Mouse (Mus musculus) retina, adult 2 months (tissue): Measurements from ENCODE around the gene Trim3.

Experiments
- DNase-seq: peaks from one replicate; pipeline ENCODE4 v3.0.0-alpha.2; 2012; ENCODE audit warnings: low read depth, low spot score

The Trim3 gene

GRCm38 (mm10) chr7:105559016-105559415 lies 74.4 kb downstream of the Trim3 start:
- no peak for DNase-seq

GRCm38 (mm10) chr7:105557671-105558070 lies 75.7 kb downstream of the Trim3 start:
- DNase-seq: no peak

GRCm38 (mm10) chr7:105556406-105556805 lies 77.0 kb downstream of the Trim3 start:
- DNase-seq: no peak

GRCm38 (mm10) chr7:105555571-105555970 lies 77.8 kb downstream of the Trim3 start:
- DNase-seq: no peak
